Mouse (Mus musculus) olfactory bulb, adult 2 months (tissue): ENCODE measurements around the gene Iqgap1.

Experiments used
- CTCF ChIP-seq: fragments of 200-500 bp; IDR thresholded peaks from 2 replicates; pipeline ENCODE4 v1.5.1; 2012; ENCODE audit warnings: low read depth, mild to moderate bottlenecking, low read length, moderate library complexity; ENCODE audit not compliant: insufficient read depth
- POLR2A ChIP-seq: fragments of 200-500 bp; IDR thresholded peaks from 2 replicates; pipeline ENCODE4 v1.6.1; 2012; ENCODE audit warnings: mild to moderate bottlenecking, low read depth, low read length, moderate library complexity; ENCODE audit not compliant: insufficient read depth

DNA sequence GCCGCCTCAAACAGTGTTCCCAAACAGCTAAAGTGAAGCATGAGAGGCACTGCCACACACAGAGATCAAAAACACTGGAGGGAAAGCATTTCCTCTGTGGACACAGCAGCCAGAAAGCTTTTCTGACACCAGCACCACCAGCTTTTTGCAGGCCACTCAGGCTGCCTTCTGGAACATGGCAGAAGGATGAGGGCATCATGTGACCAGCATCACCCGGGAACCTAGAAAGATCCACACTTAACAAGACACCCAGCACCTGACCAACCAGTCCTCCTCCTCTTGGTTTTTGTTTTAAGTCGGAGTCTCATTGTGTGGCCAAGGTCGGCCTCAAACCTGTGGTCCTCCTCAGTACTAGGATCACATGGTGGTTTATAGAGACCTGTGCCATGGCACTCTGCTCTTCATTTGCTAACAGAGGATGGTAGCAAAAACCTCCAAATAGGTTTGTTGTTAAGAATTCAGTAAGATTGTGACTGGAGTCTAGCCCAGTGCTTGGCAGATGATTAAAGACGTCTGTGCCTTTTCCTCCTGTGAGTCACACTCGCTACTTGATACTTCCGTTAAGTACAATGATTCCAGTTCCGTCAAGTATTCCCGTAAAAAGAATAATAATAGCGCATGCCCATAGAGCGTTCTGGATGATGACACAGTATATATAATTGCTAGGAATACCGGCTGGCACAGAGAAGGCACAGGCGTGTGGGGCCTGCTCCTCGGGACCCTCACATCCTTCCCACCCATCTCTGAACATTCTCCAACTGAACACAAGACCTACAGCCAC lies 51.8 kb downstream of the Iqgap1 start:
- no peak for TF ChIP-seq CTCF
- no peak for TF ChIP-seq POLR2A
